Mouse (Mus musculus): Measurements from ENCODE around the gene Uts2r. TPM values are rescaled to one million over a fixed set of nuclear protein-coding genes. Genes with fewer than 3 reads are reported as not detected.

Gene Uts2r
- polyA plus RNA-seq (2012; rRNA removed), result 0.10 and 0.11 TPM in 2 replicates

GRCm38 (mm10) chr11:121159971-121160370, at the start of gene Uts2r:
TSS of gene Uts2r (plus strand) at chr11:121160271.
- DNase-seq (ENCODE audit: extremely low spot score in 1 of 2, low spot score in 1 of 2), result no peak

DNA sequence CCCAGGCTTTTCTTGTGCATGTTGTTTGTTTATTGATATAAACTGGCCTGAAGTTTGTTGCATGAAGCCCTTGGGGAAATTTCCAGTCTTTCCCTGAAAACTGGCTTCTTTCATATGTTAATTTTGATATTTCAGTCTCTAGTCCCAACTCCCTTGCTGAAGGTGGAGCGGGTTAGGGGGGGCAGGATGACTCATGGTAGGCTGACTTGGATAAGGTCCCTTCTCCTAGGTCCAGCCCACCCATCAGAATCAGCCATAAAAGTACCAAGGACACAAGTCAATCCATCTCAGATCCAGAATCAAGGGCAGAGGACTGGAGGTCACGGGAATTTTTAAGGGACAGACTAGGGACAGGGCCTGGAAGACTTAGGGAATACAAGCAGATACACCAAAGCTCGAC, 49.0 kb upstream of the Uts2r start:
- DNase-seq (ENCODE audit: extremely low spot score in 1 of 2, low spot score in 1 of 2), result no peak

DNA sequence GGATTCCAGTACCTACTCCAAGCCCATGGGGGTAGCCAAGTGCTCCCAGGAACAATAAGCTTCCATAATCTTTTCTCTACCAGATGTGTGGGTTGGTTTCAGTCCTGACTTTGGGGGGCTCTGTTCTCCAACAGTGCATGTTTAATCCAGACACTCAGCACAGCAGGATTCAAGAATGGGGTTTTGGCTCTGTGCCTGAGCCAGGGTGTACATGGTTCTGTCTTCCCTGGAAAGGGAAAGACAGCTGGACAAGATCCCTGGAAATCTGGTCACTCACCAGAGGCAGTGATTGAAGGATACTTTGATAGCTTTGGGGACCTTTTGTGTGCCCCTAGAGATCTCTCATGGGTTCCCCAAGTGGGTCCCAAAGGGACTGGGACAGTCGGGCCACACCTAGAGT, 48.5 kb upstream of the Uts2r start:
- DNase-seq (ENCODE audit: extremely low spot score in 1 of 2, low spot score in 1 of 2), result no peak

DNA sequence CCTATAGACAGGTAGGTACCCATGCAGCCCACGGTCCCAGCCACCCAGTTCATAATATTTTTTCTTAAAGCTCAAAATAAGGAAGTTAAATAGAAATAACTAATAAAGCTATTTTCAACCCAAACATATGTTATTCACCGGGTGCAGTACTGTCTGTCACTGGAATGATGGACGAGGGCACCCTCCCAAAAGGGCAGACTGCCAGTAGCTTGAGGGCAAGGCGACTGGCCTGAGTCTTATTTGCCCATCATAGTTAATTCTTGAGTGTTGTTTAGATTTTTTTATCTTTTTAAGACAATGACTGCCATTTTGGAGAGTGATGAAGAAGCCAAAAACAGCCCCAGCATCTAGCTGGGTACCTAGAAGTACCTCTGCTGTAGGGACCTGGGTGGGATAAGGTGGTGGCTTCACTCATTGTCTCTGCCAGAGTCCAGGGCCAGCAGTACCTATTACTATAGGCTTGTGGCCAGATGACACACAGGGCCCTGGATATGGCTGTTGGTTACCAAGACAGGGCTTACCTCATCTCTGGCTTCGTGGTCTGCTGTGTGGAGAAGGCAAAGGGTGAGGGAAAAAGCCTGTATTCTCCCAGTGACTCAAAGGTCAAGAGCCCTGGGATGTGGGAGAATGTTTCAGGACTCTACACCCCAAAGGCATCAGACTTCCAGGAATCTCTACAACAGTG, 47.8 kb upstream of the Uts2r start:
- no peak for DNase-seq (ENCODE audit: extremely low spot score in 1 of 2, low spot score in 1 of 2)

GRCm38 (mm10) chr11:121118106-121118505, 42.0 kb upstream of the Uts2r start:
- DNase-seq (ENCODE audit: extremely low spot score in 1 of 2, low spot score in 1 of 2), result no peak

- no peak for DNase-seq (ENCODE audit: extremely low spot score in 1 of 2, low spot score in 1 of 2)
These were observed 41.5 kb upstream of the Uts2r start, which contains the start of gene Tex19.2 for GRCm38 (mm10) chr11:121118577-121118976. TSS of gene Tex19.2 (minus strand) at chr11:121118677.

GRCm38 (mm10) chr11:121121151-121121550, 38.9 kb upstream of the Uts2r start:
- no peak for DNase-seq (ENCODE audit: extremely low spot score in 1 of 2, low spot score in 1 of 2)

DNA sequence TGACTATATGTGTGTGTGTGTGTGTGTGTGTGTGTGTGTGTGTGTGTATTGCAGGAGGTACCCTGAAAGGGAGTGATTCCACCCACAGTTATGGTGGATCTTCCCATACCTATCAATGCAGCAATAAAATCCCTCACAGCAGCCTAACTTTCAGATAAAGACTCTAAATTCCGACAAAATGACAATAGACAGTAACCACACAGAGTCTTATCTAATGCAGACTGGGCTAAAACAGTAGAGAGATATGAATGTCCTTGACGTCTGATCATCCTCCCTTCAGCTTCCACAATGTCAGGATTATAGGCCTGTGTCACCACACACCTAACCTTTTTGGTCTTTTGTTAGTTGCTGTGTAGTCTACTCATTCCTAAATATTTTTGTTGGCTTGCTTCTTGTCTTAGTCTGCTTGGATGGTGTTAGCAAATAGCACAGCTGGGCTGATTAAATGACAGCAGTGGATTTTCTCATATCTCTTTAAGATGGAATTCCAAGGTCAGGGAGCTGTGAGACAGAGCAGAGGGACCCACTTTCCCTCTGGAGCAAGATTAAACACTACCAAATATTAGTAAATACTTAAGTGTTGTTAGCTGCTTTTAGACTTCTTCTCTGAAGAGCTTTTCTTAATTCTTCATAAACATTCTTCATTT, 37.9 kb upstream of the Uts2r start:
- no peak for DNase-seq (ENCODE audit: extremely low spot score in 1 of 2, low spot score in 1 of 2)

DNA sequence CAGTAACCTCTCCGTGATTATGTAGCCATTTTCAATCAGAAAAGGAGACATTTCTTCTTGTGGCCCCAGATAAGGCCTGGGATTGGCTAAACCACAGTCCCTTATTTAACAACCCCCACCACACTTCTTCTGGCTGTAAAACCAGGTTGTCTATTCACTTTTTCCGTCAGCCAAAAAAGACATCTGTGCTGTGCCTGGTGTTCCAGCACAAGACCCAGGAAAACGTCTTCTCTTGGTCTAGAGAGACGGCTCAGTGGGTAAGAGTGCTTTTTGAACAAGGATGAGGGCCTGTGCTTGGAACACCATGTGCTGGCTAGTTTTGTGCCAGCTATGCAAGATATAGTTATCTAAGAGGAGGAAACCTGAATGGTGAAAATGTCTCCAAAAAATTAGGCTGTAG, 36.6 kb upstream of the Uts2r start:
- DNase-seq (ENCODE audit: extremely low spot score in 1 of 2, low spot score in 1 of 2), result no peak

DNA sequence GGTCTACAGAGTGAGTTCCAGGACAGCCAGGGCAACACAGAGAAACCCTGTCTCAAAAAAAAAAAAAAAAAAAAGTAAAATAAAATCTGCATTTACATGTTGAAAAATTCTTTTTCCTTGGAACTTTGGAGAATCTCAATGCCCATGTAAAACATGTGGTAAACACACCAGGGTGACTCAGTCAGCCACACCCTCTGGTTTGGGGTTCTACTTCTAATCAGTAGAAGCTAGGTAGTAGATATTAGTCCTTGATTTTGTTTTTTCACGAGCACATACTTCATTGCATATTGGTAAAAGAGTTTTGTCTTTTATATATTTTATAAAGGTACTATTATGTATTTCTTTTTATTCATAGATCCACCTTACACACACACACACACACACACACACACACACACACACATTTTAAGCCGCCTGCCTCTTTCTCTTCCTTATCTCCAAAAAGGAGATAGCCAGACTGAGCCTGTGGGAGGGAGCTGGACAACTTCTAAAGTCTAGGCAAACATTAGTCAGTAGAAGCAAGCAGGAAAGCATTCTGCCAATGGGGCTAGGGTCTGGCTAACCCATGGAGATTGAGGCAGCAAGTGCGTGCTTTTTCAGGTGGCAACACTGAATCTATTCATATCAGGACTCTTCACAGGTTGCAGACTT, 34.4 kb upstream of the Uts2r start:
- DNase-seq (ENCODE audit: extremely low spot score in 1 of 2, low spot score in 1 of 2), result no peak

DNA sequence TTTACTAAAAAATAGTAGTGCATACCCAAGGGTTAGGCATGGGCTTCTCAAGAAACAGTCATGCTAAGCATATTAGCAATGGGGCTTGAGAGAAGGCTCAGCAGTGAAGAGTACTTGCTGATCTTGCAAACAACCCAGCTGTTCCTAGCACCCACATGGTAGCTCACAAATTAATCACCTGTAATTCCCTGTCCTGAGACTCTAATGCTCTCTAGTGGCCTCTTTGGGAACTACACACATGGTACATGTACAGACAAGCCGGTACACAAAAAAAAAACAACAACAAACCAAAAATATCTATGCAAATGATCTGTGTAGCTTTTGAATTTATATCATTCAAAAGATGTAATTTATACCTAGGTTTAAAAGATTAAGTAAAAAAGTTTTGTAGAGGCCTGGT, 33.7 kb upstream of the Uts2r start:
- no peak for DNase-seq (ENCODE audit: extremely low spot score in 1 of 2, low spot score in 1 of 2)

DNA sequence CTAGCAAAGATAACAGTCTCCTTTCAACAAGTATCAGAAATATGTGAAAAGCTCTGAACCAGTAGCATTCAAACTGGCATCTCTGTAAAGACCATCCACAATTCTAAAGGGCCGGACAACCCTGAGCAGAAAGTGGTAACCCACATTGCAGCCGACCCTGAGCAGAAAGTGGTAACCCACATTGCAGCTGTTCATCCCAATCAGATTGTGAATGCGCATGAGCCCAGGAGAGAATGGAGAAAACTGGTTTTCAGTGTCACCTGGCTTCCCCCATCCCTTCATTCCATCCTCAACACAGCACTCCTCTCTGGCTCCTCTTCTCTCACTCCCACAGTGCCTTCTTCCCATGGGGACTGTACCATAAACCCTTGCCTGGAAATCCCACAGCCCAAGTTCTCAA, 32.6 kb upstream of the Uts2r start:
- DNase-seq (ENCODE audit: extremely low spot score in 1 of 2, low spot score in 1 of 2), result no peak

DNA sequence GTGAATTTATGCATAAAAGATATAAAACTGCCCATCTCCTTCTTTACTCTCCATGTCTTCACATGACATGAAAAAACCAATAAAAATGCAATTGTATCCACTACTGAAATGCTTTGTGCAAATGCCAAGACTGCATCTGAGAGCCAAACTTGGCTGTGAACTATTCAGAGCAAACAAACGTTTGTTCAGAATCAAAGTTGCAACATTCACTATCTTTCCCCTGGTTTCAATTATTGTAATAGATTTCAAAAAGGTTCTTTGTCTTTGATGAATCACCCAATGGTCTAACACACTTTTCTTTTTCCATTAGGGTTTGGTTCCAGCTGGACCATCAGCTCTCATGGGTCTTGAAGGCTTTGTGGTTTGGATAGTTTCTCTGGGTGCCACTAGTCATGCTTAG, 30.5 kb upstream of the Uts2r start:
- no peak for DNase-seq (ENCODE audit: extremely low spot score in 1 of 2, low spot score in 1 of 2)

GRCm38 (mm10) chr11:121134600-121134999, 25.5 kb upstream of the Uts2r start:
- no peak for DNase-seq (ENCODE audit: extremely low spot score in 1 of 2, low spot score in 1 of 2)

DNA sequence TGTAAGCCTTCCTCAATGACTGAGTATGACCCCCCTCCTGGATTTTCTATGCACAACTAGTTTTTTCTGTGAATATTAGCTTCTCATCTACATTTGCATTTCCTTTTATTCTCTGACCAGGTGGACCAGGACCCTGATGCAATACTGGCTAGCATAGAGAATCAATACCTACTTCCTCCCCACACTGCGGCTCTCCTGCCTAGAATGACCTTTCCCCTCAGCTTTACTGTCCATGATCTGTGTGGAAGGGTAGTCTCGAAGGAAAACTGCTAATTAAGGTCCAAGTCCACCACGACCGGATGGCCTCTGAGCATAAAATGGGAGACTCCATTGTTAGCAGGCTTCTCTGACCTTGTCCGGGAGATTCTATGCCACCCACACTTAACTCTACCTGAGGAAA, 22.4 kb upstream of the Uts2r start:
- no peak for DNase-seq (ENCODE audit: extremely low spot score in 1 of 2, low spot score in 1 of 2)

DNA sequence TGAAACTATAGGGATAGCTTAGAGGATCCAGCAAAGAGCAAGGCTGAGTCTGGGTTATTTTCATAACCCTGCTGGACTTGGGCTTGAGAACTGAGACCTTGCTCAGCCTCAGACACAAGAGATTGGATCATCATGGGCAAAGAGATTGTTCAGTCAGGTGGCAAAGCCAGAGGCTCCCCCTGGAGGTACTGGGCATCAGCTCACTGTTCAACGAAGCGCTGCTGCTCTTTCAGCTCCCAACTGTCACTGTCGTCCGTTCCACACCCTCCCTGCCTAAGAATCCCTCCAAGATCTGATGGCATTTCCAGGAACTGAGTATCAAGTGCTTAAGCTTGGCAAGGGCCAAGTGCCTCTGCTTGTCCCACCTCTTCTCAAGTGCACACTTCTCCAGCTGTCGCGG, 21.3 kb upstream of the Uts2r start:
- DNase-seq (ENCODE audit: extremely low spot score in 1 of 2, low spot score in 1 of 2), result no peak

- no peak for DNase-seq (ENCODE audit: extremely low spot score in 1 of 2, low spot score in 1 of 2)
These were observed 16.6 kb upstream of the Uts2r start for GRCm38 (mm10) chr11:121143325-121144015.

- DNase-seq (ENCODE audit: extremely low spot score in 1 of 2, low spot score in 1 of 2), result no peak
These were observed 14.2 kb upstream of the Uts2r start, which contains the start of gene Tex19.1 for GRCm38 (mm10) chr11:121145865-121146264. TSS of gene Tex19.1 (plus strand) at chr11:121146143.

- no peak for DNase-seq (ENCODE audit: extremely low spot score in 1 of 2, low spot score in 1 of 2)
These were observed 11.9 kb upstream of the Uts2r start for GRCm38 (mm10) chr11:121148193-121148592.

- no peak for DNase-seq (ENCODE audit: extremely low spot score in 1 of 2, low spot score in 1 of 2)
These were observed 5.9 kb upstream of the Uts2r start for GRCm38 (mm10) chr11:121154203-121154602.

- no peak for DNase-seq (ENCODE audit: extremely low spot score in 1 of 2, low spot score in 1 of 2)
These were observed 3.6 kb upstream of the Uts2r start for GRCm38 (mm10) chr11:121156411-121156891.

All from frontal cortex, adult 2 months (tissue).